Mouse (Mus musculus) limb, embryonic 11.5 days (tissue): ENCODE measurements around the gene Cox8a. TPM values are rescaled to one million over a fixed set of nuclear protein-coding genes. Genes with fewer than 3 reads are reported as not detected.

Source experiments
- ATAC-seq: fragments of 200-750 bp; cut with Nextera tagmentation; 2 replicates; pipeline ENCODE4 v1.8.0; 2017; ENCODE audit warnings: low read depth; ENCODE audit not compliant: insufficient number of reproducible peaks, low FRiP score, low TSS enrichment
- DNase-seq: peaks from one replicate; pipeline ENCODE4 v3.0.0-alpha.2; 2015; ENCODE audit warnings: low spot score
- H3K27ac ChIP-seq: fragments of 300-500 bp; sonication (generic); replicated peaks from 2 replicates; pipeline ENCODE4 v1.5.1; 2014; ENCODE audit warnings: low read depth, mild to moderate bottlenecking, low read length
- H3K27me3 ChIP-seq: fragments of 300-500 bp; sonication (generic); 2 replicates; pipeline ENCODE4 v1.6.1; 2014; ENCODE audit warnings: mild to moderate bottlenecking, low read length, mixed read lengths; ENCODE audit not compliant: control insufficient read depth, insufficient read depth
- H3K36me3 ChIP-seq: fragments of 300-500 bp; sonication (generic); 2 replicates; pipeline ENCODE4 v1.6.1; 2014; ENCODE audit warnings: mild to moderate bottlenecking, low read length, moderate library complexity, mixed read lengths; ENCODE audit not compliant: control insufficient read depth, insufficient read depth
- H3K4me1 ChIP-seq: fragments of 300-500 bp; sonication (generic); 2 replicates; pipeline ENCODE4 v1.6.1; 2014; ENCODE audit warnings: low read length, mixed read lengths; ENCODE audit not compliant: control insufficient read depth, insufficient read depth
- H3K4me2 ChIP-seq: fragments of 300-500 bp; sonication (generic); 2 replicates; pipeline ENCODE4 v1.6.1; 2014; ENCODE audit warnings: low read depth, mild to moderate bottlenecking, moderate library complexity; ENCODE audit not compliant: severe bottlenecking
- H3K4me3 ChIP-seq: fragments of 300-500 bp; sonication (generic); 2 replicates; pipeline ENCODE4 v1.5.1; 2014; ENCODE audit warnings: low read depth, low read length
- H3K9ac ChIP-seq: fragments of 300-500 bp; sonication (generic); 2 replicates; pipeline ENCODE4 v1.6.1; 2014; ENCODE audit warnings: mild to moderate bottlenecking, low read length
- H3K9me3 ChIP-seq: fragments of 300-500 bp; sonication (generic); 2 replicates; pipeline ENCODE4 v1.6.1; 2016; ENCODE audit warnings: low read length; ENCODE audit not compliant: control insufficient read depth
- WGBS: fragments of 180-500 bp; shearing (Covaris S2); extraction: QIAGEN DNeasy Blood & Tissue Kit; methylation state at CpG from one replicate; pipeline ENCODE4 v1.1.7; 2014; 5-methylcytosine and 5-hydroxymethylcytosine counted together
- polyA plus RNA-seq: library from polyadenylated mRNA; unstranded; fragments of >200 nt; fragmentation: Nextera tagmentation; extraction: Ambion mirVana; gene quantifications from 2 replicates; pipeline ENCODE4 v1.2.1, GENCODE M21; 2014

The Cox8a gene
- polyA plus RNA-seq, 1 experiment from 2014 or later, result 830 TPM

DNA sequence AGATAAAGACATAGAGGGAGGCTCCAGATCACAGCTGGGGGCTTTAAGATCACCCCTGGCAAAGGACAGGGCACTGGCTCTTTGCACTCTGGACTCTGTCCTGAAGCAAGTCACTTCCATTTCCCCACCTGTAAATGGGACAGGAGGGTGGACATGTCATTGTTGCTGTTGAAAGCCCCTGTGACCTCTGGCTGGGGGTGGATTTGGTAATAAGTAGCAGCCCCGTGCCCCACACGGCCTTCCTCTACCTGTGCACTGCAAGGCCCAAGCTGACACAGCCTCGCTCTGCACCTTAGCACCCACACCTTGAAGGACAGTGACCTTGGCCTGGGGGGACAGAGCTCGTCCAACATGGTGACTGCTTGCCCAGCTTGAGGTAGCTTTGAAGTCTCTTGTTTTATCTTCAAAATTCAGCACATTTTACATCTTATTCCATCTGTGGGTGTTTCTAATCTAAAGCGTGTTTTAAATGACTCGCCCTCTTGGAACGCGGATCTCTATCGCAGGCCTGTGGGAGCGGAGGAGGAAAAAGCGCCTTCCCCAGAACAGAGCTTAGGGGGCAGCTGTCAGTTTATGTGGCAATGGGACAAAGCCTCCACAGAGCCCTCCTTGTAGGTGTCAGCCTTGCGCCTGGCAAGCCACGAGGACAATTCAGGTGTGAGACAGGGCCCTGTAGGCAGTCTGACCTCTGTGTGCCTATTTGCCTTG is 39.5 kb downstream of the Cox8a start:
- Histone ChIP-seq H3K9me3 (no peaks in the 10 kb centered on the region), H3K27ac (no peak overlapping the region), H3K27me3 (peaks cover 16% of the 10 kb centered on the region), H3K4me2 (no peak overlapping the region), H3K4me1 (peaks cover 36% of the 10 kb centered on the region), H3K36me3 (no peaks in the 10 kb centered on the region), H3K4me3 (no peak overlapping the region), H3K9ac (no peak overlapping the region)
- ATAC-seq (no peak), DNase-seq (no peak)
- 43% methylated on average over 13 of the region's 13 CpGs for WGBS

DNA sequence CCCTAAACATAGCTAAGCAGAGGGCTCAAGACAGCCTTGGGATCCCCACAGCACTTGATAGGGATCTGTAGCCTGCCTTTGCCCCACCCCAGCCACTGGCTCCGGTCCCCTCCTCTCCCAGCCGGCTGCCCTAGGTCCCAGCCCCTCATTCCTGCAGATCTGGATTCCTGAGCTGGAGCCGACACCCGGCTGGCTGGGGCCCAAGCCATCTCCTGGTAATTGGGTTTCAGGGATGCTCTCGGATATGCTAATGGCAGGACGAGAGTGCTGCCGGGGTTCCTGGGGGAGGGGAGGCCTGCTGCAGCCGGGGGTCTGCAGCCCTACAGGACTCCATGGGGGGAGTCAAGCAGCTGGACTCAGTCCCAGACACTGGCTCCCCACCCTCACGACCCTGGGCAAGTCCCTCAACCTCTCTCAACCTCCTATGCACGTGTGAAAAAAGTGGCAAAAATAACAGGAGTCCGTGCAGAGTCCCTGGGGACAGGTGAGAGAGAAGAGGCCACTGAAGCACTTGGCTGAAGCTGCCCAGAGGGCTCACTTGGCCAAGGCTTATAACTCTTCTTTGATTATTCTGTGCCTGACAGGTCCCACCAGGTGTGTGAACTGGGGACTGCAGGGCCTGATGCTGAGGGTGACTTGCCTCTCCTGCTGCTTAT is 41.2 kb downstream of the Cox8a start:
- Histone ChIP-seq H3K4me2 (no peak overlapping the region), H3K4me1 (peaks cover 34% of the 10 kb centered on the region), H3K27ac (no peak overlapping the region), H3K27me3 (peaks cover 11% of the 10 kb centered on the region), H3K4me3 (no peak overlapping the region), H3K9ac (no peak overlapping the region), H3K36me3 (no peaks in the 10 kb centered on the region), H3K9me3 (no peaks in the 10 kb centered on the region)
- no peak for DNase-seq
- 4% methylated on average over 11 of the region's 11 CpGs for WGBS
- no peak for ATAC-seq

DNA sequence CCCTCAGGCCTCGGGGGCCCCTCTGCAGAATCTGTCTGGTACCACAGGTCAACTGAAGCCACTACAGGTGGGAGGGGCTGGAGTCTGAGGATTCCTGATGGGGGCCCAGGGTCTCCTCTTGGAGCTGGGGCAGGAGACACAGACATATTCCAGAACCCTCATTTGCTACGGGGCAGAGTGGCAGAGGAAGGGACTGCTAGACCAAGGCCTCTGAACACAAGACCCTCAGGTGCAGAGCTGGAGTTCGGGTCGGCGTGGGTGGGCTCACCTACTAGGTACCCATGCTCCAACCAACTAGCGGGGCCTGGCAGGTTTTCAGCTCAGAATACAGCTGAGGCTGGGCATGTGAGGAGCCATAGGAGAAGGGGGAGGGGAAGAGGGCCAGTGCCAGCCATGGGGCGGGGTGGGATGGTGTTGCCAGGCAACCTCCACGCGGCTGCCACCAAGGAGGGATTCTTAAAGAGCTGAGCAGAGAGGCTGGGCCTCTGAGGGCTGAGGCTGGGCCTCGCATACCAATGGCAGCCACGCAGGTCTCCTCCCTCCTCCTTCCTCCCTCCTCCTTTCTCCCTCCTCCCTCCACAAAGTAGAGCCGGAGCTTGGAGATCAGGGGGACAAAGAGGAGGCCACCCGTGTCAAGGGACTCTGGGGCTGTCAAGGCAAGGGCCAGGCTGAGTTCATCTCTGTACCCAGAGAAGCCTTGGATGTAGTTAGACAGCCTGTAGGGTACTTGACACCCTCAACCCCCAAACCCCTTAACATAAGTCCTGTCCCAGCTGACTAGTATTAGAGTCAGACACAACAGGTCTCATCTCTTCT is 45.2 kb downstream of the Cox8a start:
- H3K36me3 ChIP-seq, result no peaks in the 10 kb centered on the region
- H3K4me2 ChIP-seq, result peak overlapping the region; percentile 17; the same call in 1 of the 2 replicates
- ATAC-seq (peak; percentile 80), DNase-seq (peak; percentile 74)
- H3K9ac ChIP-seq, result peak overlapping the region; percentile 13; the same call in 1 of the 2 replicates
- 7% methylated on average over 13 of the region's 13 CpGs for WGBS
- H3K4me3 ChIP-seq, result no peak overlapping the region
- H3K27ac ChIP-seq, result no peak overlapping the region
- peaks cover 28% of the 10 kb centered on the region for H3K4me1 ChIP-seq
- H3K27me3 ChIP-seq, result peaks cover 17% of the 10 kb centered on the region
- no peaks in the 10 kb centered on the region for H3K9me3 ChIP-seq

- Histone ChIP-seq H3K9ac (0 out of 2 replicates have a peak overlapping the region, but pooled peaks have one; percentile 0), H3K4me2 (no peak overlapping the region), H3K9me3 (no peaks in the 10 kb centered on the region), H3K36me3 (no peaks in the 10 kb centered on the region), H3K4me1 (peaks cover 28% of the 10 kb centered on the region), H3K27ac (no peak overlapping the region), H3K4me3 (no peak overlapping the region), H3K27me3 (peaks cover 25% of the 10 kb centered on the region)
- ATAC-seq, result no peak
- DNase-seq, result no peak
- WGBS, result 17% methylated on average over 8 of the region's 8 CpGs
These were observed 46.0 kb downstream of the Cox8a start for GRCm38 (mm10) chr19:7171447-7171846.

- Histone ChIP-seq H3K4me1 (peaks cover 25% of the 10 kb centered on the region), H3K4me3 (no peak overlapping the region), H3K36me3 (no peaks in the 10 kb centered on the region), H3K9me3 (no peaks in the 10 kb centered on the region), H3K9ac (no peak overlapping the region; the same call in 1 of the 2 replicates), H3K27ac (no peak overlapping the region), H3K27me3 (peaks cover 30% of the 10 kb centered on the region), H3K4me2 (no peak overlapping the region)
- DNase-seq (no peak), ATAC-seq (no peak)
- 51% methylated on average over 6 of the region's 6 CpGs for WGBS
These were observed 46.5 kb downstream of the Cox8a start for GRCm38 (mm10) chr19:7170916-7171315.

DNA sequence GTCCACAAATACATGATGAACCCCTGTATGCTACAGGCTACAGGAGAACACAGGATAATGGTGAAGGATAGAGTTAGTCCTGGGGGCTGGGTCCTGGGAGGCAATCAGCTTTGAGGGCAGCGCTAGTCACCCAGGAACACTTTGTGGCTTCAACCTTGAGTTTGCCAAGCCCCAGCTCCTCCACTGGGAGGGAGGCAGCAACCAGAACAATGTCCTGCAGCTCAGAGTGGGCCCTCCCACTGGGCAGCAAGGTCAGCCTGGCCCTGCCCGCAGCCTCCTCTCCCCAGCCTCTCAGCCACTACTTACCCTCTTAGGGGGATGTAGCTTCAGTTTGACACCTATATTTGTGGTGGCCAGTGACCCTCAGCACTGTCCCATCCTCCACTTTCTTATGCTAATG is 49.0 kb downstream of the Cox8a start:
- Histone ChIP-seq H3K4me2 (no peak overlapping the region), H3K27me3 (peaks cover 50% of the 10 kb centered on the region), H3K27ac (no peak overlapping the region), H3K9me3 (no peaks in the 10 kb centered on the region), H3K36me3 (no peaks in the 10 kb centered on the region), H3K4me1 (peaks cover 41% of the 10 kb centered on the region), H3K4me3 (no peak overlapping the region), H3K9ac (no peak overlapping the region)
- DNase-seq, result no peak
- WGBS, result 51% methylated on average over 2 of the region's 2 CpGs
- ATAC-seq, result no peak

DNA sequence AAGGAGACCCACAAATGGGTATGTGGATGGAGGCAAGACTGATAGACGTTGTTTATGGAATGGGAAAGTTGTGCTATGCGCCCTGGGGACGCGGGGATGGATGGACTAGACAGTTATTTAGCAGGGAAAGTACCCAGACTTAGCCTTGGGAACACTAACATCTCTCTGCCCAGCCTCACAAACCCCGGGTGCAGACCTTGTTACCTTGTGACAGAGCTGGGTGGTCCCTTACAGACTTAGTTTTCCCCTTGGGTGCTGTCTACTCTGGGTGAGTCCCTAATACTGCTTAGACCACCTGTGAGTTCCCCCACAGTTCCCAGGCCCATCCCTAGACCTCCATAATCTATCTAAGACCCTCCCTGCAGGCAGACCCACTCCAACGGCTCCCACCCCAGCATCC is 50.6 kb downstream of the Cox8a start:
- Histone ChIP-seq H3K4me3 (no peak overlapping the region), H3K4me2 (no peak overlapping the region)

GRCm38 (mm10) chr19:7166200-7166711 is 51.2 kb downstream of the Cox8a start:
- Histone ChIP-seq H3K9ac (peak overlapping the region; percentile 67), H3K36me3 (no peaks in the 10 kb centered on the region), H3K9me3 (no peaks in the 10 kb centered on the region), H3K4me3 (peak overlapping the region; percentile 57), H3K4me2 (peak overlapping the region; percentile 100), H3K27ac (no peak overlapping the region), H3K4me1 (peaks cover 24% of the 10 kb centered on the region), H3K27me3 (peaks cover 60% of the 10 kb centered on the region)
- no peak for ATAC-seq
- WGBS, result 6% methylated on average over 13 of the region's 15 CpGs
- no peak for DNase-seq

More for the DNA sequence above, 50.6 kb downstream of the Cox8a start:
- ATAC-seq, result no peak
- H3K9me3 ChIP-seq, result no peaks in the 10 kb centered on the region
- H3K4me1 ChIP-seq, result peaks cover 29% of the 10 kb centered on the region
- WGBS, result 11% methylated on average over 6 of the region's 6 CpGs
- no peak overlapping the region for H3K27ac ChIP-seq
- H3K27me3 ChIP-seq, result peaks cover 60% of the 10 kb centered on the region
- no peaks in the 10 kb centered on the region for H3K36me3 ChIP-seq
- no peak for DNase-seq
- H3K9ac ChIP-seq, result no peak overlapping the region
